Mouse (Mus musculus) ES-Bruce4 (cell line): ENCODE results near the gene Lpin1. TPM values are rescaled to one million over a fixed set of nuclear protein-coding genes. Genes with fewer than 3 reads are reported as not detected.
A peak's percentile ranks its signal among the peaks of the same experiment; 100 is the strongest.

ENCODE experiments used
- H3K27ac ChIP-seq: 2 replicates; pipeline ENCODE4 v1.5.1; 2012; ENCODE audit warnings: low read length, inconsistent platforms; ENCODE audit not compliant: insufficient read depth
- H3K27me3 ChIP-seq: 2 replicates; pipeline ENCODE4 v1.6.1; 2012; ENCODE audit warnings: mild to moderate bottlenecking, low read length, inconsistent platforms; ENCODE audit not compliant: control insufficient read depth, poor library complexity, insufficient read depth, severe bottlenecking
- H3K36me3 ChIP-seq: 2 replicates; pipeline ENCODE4 v1.6.1; 2012; ENCODE audit warnings: inconsistent platforms, mild to moderate bottlenecking, low read length, moderate library complexity; ENCODE audit not compliant: control insufficient read depth, poor library complexity, insufficient read depth, severe bottlenecking
- H3K4me1 ChIP-seq: one replicate; pipeline ENCODE4 v1.8.1; 2011; ENCODE audit warnings: low read length; ENCODE audit not compliant: control insufficient read depth, insufficient read depth
- H3K4me3 ChIP-seq: 2 replicates; pipeline ENCODE4 v1.5.1; 2011; ENCODE audit warnings: low read depth, mild to moderate bottlenecking, low read length
- H3K9ac ChIP-seq: 2 replicates; pipeline ENCODE4 v1.6.1; 2012; ENCODE audit warnings: low read depth, mild to moderate bottlenecking, inconsistent platforms; ENCODE audit not compliant: poor library complexity, severe bottlenecking
- H3K9me3 ChIP-seq: replicated peaks from 2 replicates; pipeline ENCODE4 v1.6.1; 2012; ENCODE audit warnings: mild to moderate bottlenecking, low read length, inconsistent platforms; ENCODE audit not compliant: control insufficient read depth, poor library complexity, insufficient read depth, severe bottlenecking
- CTCF ChIP-seq: IDR thresholded peaks from one replicate; pipeline ENCODE4 v1.8.1; 2011; ENCODE audit warnings: low read depth, low read length
- EP300 ChIP-seq: IDR thresholded peaks from 2 replicates; pipeline ENCODE4 v1.6.1; 2011; ENCODE audit warnings: low read depth, low read length; ENCODE audit not compliant: insufficient read depth
- POLR2A ChIP-seq: IDR thresholded peaks from one replicate; pipeline ENCODE4 v1.8.1; 2011; ENCODE audit warnings: low read length; ENCODE audit not compliant: insufficient read depth
- polyA plus RNA-seq: library from polyadenylated mRNA; stranded (reverse); fragments of >200 nt; gene quantifications from 2 replicates; pipeline ENCODE4 v1.2.4, GENCODE M21; 2011; ENCODE audit warnings: low read depth; ENCODE audit not compliant: missing spikeins, insufficient read depth, insufficient read length

Gene Lpin1
- polyA plus RNA-seq, 1 experiment, result 33.3 TPM

DNA sequence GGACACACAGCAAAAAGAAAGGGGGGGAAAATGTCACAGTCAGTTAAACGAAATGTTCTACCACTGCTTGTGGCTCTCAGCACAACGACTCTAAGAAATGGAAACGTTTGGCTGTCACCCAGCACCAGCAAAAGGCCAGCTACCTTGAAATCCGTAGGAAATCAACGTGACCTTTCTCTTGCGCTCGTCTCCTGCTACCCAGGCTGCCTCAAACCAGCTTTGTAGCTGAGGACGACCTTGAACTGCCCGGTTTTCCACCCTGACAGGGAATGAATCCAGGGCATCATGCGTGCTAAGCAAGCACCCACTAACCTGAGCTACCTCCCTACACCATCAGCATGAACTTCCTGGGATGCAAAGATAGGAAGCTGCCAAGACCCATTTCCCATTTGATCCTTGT, 39.5 kb downstream of the Lpin1 start:
- Histone ChIP-seq H3K27ac (no peak overlapping the region), H3K9ac (no peak overlapping the region), H3K27me3 (no peaks in the 10 kb centered on the region), H3K4me1 (no peaks in the 10 kb centered on the region), H3K4me3 (no peak overlapping the region), H3K36me3 (peaks cover 13% of the 10 kb centered on the region; the same call in 1 of the 2 replicates), H3K9me3 (no peaks in the 10 kb centered on the region; the same call in 1 of the 2 replicates)
- TF ChIP-seq POLR2A (no peak), EP300 (no peak), CTCF (no peak)

DNA sequence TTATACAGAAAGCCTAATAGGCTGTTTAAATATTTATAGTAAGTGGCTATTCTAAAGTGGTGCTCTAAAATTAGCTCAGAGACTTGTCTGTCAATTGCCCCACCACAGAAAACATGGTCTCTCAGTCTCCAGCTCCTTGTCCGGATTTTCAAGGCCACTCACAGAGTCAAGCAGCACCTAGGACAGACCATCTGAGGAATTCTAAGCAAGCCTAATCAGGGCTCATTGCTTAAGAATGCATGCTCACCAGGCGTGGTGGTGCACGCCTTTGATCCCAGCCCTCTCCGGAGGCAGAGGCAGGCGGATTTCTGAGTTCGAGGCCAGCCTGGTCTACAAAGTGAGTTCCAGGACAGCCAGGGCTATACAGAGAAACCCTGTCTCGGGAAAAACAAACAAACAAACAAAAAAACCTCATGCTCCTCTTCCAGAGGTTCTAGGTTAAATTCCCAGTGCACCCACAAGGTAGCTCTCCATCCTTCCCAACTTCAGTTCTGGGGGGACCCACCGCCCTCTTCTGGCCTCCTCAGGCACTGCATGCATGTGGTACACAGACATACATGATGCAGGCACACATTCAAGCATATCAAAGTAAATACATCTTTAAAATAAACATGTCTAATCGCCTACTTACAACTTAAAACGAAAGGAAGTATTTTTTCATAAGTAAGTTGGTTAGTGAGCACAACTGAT, 40.2 kb downstream of the Lpin1 start:
- no peak overlapping the region for H3K9ac ChIP-seq
- H3K27ac ChIP-seq, result no peak overlapping the region
- no peaks in the 10 kb centered on the region; the same call in 1 of the 2 replicates for H3K9me3 ChIP-seq
- peaks cover 11% of the 10 kb centered on the region; the same call in 1 of the 2 replicates for H3K36me3 ChIP-seq
- no peaks in the 10 kb centered on the region for H3K27me3 ChIP-seq
- no peaks in the 10 kb centered on the region for H3K4me1 ChIP-seq
- TF ChIP-seq EP300 (no peak), CTCF (peak; percentile 49)
- no peak overlapping the region for H3K4me3 ChIP-seq

DNA sequence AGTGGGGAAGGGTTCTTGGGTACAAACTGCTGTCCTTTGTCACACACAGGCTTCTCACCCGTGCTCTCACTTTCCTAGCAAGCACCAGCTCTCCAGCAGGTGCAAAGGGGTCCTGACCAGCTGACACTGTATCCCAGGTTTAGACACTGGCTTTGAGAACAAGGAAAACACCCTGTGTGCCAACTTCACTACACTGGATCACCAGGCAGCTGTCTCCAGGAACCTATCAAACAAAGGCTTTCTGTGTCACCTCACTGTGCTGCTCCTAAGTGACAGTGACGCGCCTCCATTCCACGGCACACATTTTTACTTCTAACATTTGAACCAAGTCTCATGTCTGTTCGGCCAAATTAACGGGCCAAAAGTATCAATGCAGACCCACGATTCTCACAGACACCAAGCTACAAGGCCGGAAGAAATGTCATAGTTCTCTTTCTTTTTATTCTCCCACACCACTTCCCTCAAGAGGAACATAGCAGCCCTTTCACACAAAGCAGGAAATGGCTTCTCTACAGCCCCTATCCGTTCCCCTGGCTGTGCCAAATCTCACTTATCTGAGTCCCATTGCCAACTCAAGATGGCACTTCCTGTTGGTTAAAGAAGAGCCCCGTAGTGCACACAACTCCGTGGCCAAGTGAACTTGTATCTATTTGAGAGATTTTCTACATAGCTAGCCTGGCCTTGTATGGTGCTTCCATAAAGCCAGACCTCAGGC, 41.7 kb downstream of the Lpin1 start:
- H3K9ac ChIP-seq, result no peak overlapping the region
- H3K4me3 ChIP-seq, result no peak overlapping the region
- H3K27ac ChIP-seq, result no peak overlapping the region
- H3K27me3 ChIP-seq, result no peaks in the 10 kb centered on the region
- TF ChIP-seq EP300 (no peak), CTCF (no peak), POLR2A (no peak)
- peaks cover 10% of the 10 kb centered on the region; the same call in 1 of the 2 replicates for H3K36me3 ChIP-seq
- H3K9me3 ChIP-seq, result no peaks in the 10 kb centered on the region
- H3K4me1 ChIP-seq, result no peaks in the 10 kb centered on the region

DNA sequence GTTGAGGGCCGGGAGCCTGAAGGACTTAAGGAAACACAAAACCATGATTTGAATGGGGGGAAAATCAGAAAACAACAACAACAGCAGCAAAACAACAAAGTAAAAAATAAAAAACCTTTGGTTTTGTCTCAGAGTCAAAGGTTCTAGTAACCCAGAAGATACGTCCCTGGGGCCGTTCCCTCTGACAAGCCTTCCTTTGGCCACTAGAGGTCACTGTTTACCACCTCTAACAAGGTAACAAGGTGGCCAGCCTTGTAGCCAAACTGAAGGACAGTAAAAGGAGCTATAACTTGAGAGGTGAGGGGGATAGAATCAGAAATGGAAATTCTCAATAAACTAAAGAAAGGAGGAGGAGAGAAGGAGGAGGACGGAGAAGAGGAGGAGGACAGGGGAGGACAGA, 42.3 kb downstream of the Lpin1 start:
- Histone ChIP-seq H3K36me3 (peaks cover 10% of the 10 kb centered on the region; the same call in 1 of the 2 replicates), H3K4me3 (no peak overlapping the region), H3K27me3 (no peaks in the 10 kb centered on the region), H3K9ac (no peak overlapping the region), H3K4me1 (no peaks in the 10 kb centered on the region), H3K27ac (no peak overlapping the region), H3K9me3 (no peaks in the 10 kb centered on the region)
- no peak for TF ChIP-seq POLR2A
- TF ChIP-seq CTCF, result peak; percentile 61

DNA sequence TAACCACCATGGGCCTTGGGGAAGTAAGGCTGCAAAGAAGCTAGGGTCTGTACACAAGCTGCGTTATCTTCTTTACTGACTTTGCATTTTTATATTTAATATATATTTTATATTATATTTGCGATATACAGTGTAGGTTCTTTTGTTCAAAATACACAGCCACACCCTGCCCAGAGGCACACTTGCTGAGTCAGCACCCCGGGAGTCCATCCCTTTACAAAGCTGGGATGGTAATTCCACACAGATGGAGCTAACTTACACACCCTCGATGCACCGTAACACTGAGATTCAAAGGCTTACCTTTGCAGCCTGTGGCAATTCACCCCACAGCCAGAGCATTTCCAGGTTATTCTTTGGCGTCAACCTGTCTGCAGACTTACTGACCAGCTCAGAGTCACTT, 42.7 kb downstream of the Lpin1 start:
- no peaks in the 10 kb centered on the region for H3K4me1 ChIP-seq
- H3K4me3 ChIP-seq, result no peak overlapping the region
- H3K27ac ChIP-seq, result no peak overlapping the region
- H3K36me3 ChIP-seq, result peaks cover 10% of the 10 kb centered on the region; the same call in 1 of the 2 replicates
- H3K9me3 ChIP-seq, result no peaks in the 10 kb centered on the region
- H3K27me3 ChIP-seq, result no peaks in the 10 kb centered on the region
- H3K9ac ChIP-seq, result no peak overlapping the region
- TF ChIP-seq POLR2A, result no peak
- TF ChIP-seq EP300, result no peak
- TF ChIP-seq CTCF, result no peak

DNA sequence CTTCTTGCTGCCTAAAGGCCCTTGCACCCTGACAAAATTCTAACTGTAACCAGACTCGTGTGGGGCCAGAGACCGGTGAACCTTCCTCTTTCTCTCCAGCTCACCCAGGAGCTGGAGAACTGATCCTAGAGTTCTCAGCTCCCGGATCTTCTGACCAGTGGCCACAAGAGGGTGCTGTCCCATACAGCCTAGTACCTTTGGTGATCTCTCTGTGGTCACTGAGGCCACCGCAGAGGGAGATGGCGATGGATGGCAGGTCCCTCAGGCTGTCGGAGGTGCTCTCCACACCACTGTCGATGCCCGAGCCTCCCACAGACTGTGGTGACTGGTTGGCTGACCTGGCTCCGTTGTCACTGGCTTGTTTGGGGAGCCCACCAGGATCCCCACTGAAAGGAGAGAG, 47.3 kb downstream of the Lpin1 start:
- no peak overlapping the region for H3K4me3 ChIP-seq
- H3K36me3 ChIP-seq, result peaks cover 7% of the 10 kb centered on the region
- H3K27ac ChIP-seq, result no peak overlapping the region
- H3K27me3 ChIP-seq, result no peaks in the 10 kb centered on the region
- H3K9ac ChIP-seq, result no peak overlapping the region
- TF ChIP-seq CTCF (peak; percentile 70), POLR2A (no peak), EP300 (no peak)
- no peaks in the 10 kb centered on the region for H3K4me1 ChIP-seq
- H3K9me3 ChIP-seq, result no peaks in the 10 kb centered on the region
